Mouse (Mus musculus): ENCODE data around the gene Olfr657.

Olfr657 gene

GRCm38 (mm10) chr7:104624494-104624893, at the start of gene Olfr657:
Gene Olfr657 (plus strand): TSS chr7:104624794.
- in situ Hi-C loops (cut with MboI; ENCODE audit: low pct_unique_long_range_greater_than_20kb in 1 of 2, low sequenced_read_pairs in 2 of 2, unreplicated experiment in 1 of 2) = loop anchor here in 1 of 2 experiments (25.0 kb wide), 1 partner anchor 437 kb away; the partner anchor contains the start of genes Olfr648 and Olfr649

GRCm38 (mm10) chr7:104577014-104577413, 47.6 kb upstream of the Olfr657 start, which contains the start of gene Olfr653:
Gene Olfr653 (plus strand): TSS chr7:104577314.
- in situ Hi-C loops (cut with MboI; ENCODE audit: low pct_unique_long_range_greater_than_20kb in 1 of 2, low sequenced_read_pairs in 2 of 2, unreplicated experiment in 1 of 2) = no loop called here

- in situ Hi-C loops (cut with MboI; ENCODE audit: low pct_unique_long_range_greater_than_20kb in 1 of 2, low sequenced_read_pairs in 2 of 2, unreplicated experiment in 1 of 2) = no loop called here
These were observed 43.7 kb upstream of the Olfr657 start for GRCm38 (mm10) chr7:104580846-104581245.

- in situ Hi-C loops (cut with MboI; ENCODE audit: low pct_unique_long_range_greater_than_20kb in 1 of 2, low sequenced_read_pairs in 2 of 2, unreplicated experiment in 1 of 2) = no loop called here
These were observed 43.2 kb upstream of the Olfr657 start for GRCm38 (mm10) chr7:104581429-104581828.

- in situ Hi-C loops (cut with MboI; ENCODE audit: low pct_unique_long_range_greater_than_20kb in 1 of 2, low sequenced_read_pairs in 2 of 2, unreplicated experiment in 1 of 2) = no loop called here
These were observed 37.9 kb upstream of the Olfr657 start, which contains the start of gene Olfr654 for GRCm38 (mm10) chr7:104586725-104587124. Gene Olfr654 (plus strand): TSS chr7:104587025.

- in situ Hi-C loops (cut with MboI; ENCODE audit: low pct_unique_long_range_greater_than_20kb in 1 of 2, low sequenced_read_pairs in 2 of 2, unreplicated experiment in 1 of 2) = no loop called here
These were observed 36.3 kb upstream of the Olfr657 start for GRCm38 (mm10) chr7:104588274-104588673.

GRCm38 (mm10) chr7:104601679-104602078, 22.9 kb upstream of the Olfr657 start, which contains the start of gene Olfr655:
Gene Olfr655 (minus strand): TSS chr7:104601779.
- in situ Hi-C loops (cut with MboI; ENCODE audit: low pct_unique_long_range_greater_than_20kb in 1 of 2, low sequenced_read_pairs in 2 of 2, unreplicated experiment in 1 of 2) = loop anchor here in 1 of 2 experiments (25.0 kb wide), 1 partner anchor 414 kb away; the partner anchor contains the start of genes Olfr648 and Olfr649

GRCm38 (mm10) chr7:104603173-104603572, 21.4 kb upstream of the Olfr657 start:
- in situ Hi-C loops (cut with MboI; ENCODE audit: low pct_unique_long_range_greater_than_20kb in 1 of 2, low sequenced_read_pairs in 2 of 2, unreplicated experiment in 1 of 2) = loop anchor here in 1 of 2 experiments (25.0 kb wide), 1 partner anchor 416 kb away; the partner anchor contains the start of genes Olfr648 and Olfr649

GRCm38 (mm10) chr7:104604727-104605126, 19.9 kb upstream of the Olfr657 start:
- in situ Hi-C loops (cut with MboI; ENCODE audit: low pct_unique_long_range_greater_than_20kb in 1 of 2, low sequenced_read_pairs in 2 of 2, unreplicated experiment in 1 of 2) = loop anchor here in 1 of 2 experiments (25.0 kb wide), 1 partner anchor 417 kb away; the partner anchor contains the start of genes Olfr648 and Olfr649

GRCm38 (mm10) chr7:104613655-104614054, 10.9 kb upstream of the Olfr657 start, which contains the start of gene Olfr656:
Gene Olfr656 (plus strand): TSS chr7:104613955.
- in situ Hi-C loops (cut with MboI; ENCODE audit: low pct_unique_long_range_greater_than_20kb in 1 of 2, low sequenced_read_pairs in 2 of 2, unreplicated experiment in 1 of 2) = loop anchor here in 1 of 2 experiments (25.0 kb wide), 1 partner anchor 426 kb away; the partner anchor contains the start of genes Olfr648 and Olfr649

- in situ Hi-C loops (cut with MboI; ENCODE audit: low pct_unique_long_range_greater_than_20kb in 1 of 2, low sequenced_read_pairs in 2 of 2, unreplicated experiment in 1 of 2) = no loop called here
These were observed 22.4 kb downstream of the Olfr657 start, which contains the start of gene Olfr658 for GRCm38 (mm10) chr7:104646841-104647482. Gene Olfr658 (minus strand): TSS chr7:104647305.

- in situ Hi-C loops (cut with MboI; ENCODE audit: low pct_unique_long_range_greater_than_20kb in 1 of 2, low sequenced_read_pairs in 2 of 2, unreplicated experiment in 1 of 2) = no loop called here
These were observed 41.9 kb downstream of the Olfr657 start, which contains the start of gene Olfr659 for GRCm38 (mm10) chr7:104666453-104666852. Gene Olfr659 (plus strand): TSS chr7:104666753.

- in situ Hi-C loops (cut with MboI; ENCODE audit: low pct_unique_long_range_greater_than_20kb in 1 of 2, low sequenced_read_pairs in 2 of 2, unreplicated experiment in 1 of 2) = no loop called here
These were observed 61.6 kb downstream of the Olfr657 start, which contains the start of gene Olfr661 for GRCm38 (mm10) chr7:104686201-104686600. Gene Olfr661 (plus strand): TSS chr7:104686501.
